Mouse (Mus musculus) brain, embryonic 14.5 days (tissue): ENCODE data around the gene Actl7b.

Source experiments
- CTCF ChIP-seq: fragments of 200-500 bp; IDR thresholded peaks from 2 replicates; pipeline ENCODE4 v1.5.1; 2012; ENCODE audit warnings: inconsistent platforms, mild to moderate bottlenecking, moderate library complexity, borderline replicate concordance; ENCODE audit not compliant: insufficient read depth, insufficient read length; ENCODE audit errors: extremely low read depth
- POLR2A ChIP-seq: fragments of 200-500 bp; IDR thresholded peaks from 2 replicates; pipeline ENCODE4 v1.6.1; 2012; ENCODE audit warnings: mild to moderate bottlenecking, inconsistent platforms, borderline replicate concordance; ENCODE audit not compliant: poor library complexity, insufficient read depth, insufficient read length, severe bottlenecking; ENCODE audit errors: extremely low read depth

GRCm38 (mm10) chr4:56767861-56768284 is 26.6 kb upstream of the Actl7b start:
- TF ChIP-seq CTCF = no peak
- no peak for TF ChIP-seq POLR2A
